Mouse (Mus musculus) embryonic facial prominence, embryonic 12.5 days (tissue): ENCODE measurements around the gene Cacna1c. TPM values are rescaled to one million over a fixed set of nuclear protein-coding genes. Genes with fewer than 3 reads are reported as not detected.

Source experiments
- ATAC-seq: fragments of 200-750 bp; cut with Nextera tagmentation; 2 replicates; pipeline ENCODE4 v1.8.0; 2017; ENCODE audit not compliant: insufficient number of reproducible peaks, insufficient read depth, low FRiP score, low TSS enrichment
- H3K27ac ChIP-seq: fragments of 300-500 bp; sonication (generic); 2 replicates; pipeline ENCODE4 v1.5.1; 2016; ENCODE audit warnings: mild to moderate bottlenecking
- H3K27me3 ChIP-seq: fragments of 300-500 bp; sonication (generic); 2 replicates; pipeline ENCODE4 v1.6.1; 2016; ENCODE audit warnings: mild to moderate bottlenecking, moderate library complexity
- H3K36me3 ChIP-seq: fragments of 300-500 bp; sonication (generic); 2 replicates; pipeline ENCODE4 v1.6.1; 2016; ENCODE audit warnings: mild to moderate bottlenecking
- H3K4me1 ChIP-seq: fragments of 300-500 bp; sonication (generic); 2 replicates; pipeline ENCODE4 v1.6.1; 2016
- H3K4me2 ChIP-seq: fragments of 300-500 bp; sonication (generic); replicated peaks from 2 replicates; pipeline ENCODE4 v1.6.1; 2016; ENCODE audit warnings: mild to moderate bottlenecking, moderate library complexity
- H3K4me3 ChIP-seq: fragments of 300-500 bp; sonication (generic); 2 replicates; pipeline ENCODE4 v1.5.1; 2016; ENCODE audit warnings: mild to moderate bottlenecking
- H3K9ac ChIP-seq: fragments of 300-500 bp; sonication (generic); 2 replicates; pipeline ENCODE4 v1.6.1; 2016; ENCODE audit warnings: mild to moderate bottlenecking, moderate library complexity
- H3K9me3 ChIP-seq: fragments of 300-500 bp; sonication (generic); 2 replicates; pipeline ENCODE4 v1.6.1; 2016; ENCODE audit warnings: mild to moderate bottlenecking, moderate library complexity
- WGBS: fragments of 180-500 bp; shearing (Covaris S2); methylation state at CpG from one replicate; pipeline ENCODE4 v1.1.7; 2016; 5-methylcytosine and 5-hydroxymethylcytosine counted together
- polyA plus RNA-seq: library from polyadenylated mRNA; unstranded; fragments of >200 nt; fragmentation: Nextera tagmentation; extraction: Ambion mirVana; gene quantifications from 2 replicates; pipeline ENCODE4 v1.2.1, GENCODE M21; 2016

Gene Cacna1c
- polyA plus RNA-seq, 1 experiment from 2014 or later, result 10.2 TPM

DNA sequence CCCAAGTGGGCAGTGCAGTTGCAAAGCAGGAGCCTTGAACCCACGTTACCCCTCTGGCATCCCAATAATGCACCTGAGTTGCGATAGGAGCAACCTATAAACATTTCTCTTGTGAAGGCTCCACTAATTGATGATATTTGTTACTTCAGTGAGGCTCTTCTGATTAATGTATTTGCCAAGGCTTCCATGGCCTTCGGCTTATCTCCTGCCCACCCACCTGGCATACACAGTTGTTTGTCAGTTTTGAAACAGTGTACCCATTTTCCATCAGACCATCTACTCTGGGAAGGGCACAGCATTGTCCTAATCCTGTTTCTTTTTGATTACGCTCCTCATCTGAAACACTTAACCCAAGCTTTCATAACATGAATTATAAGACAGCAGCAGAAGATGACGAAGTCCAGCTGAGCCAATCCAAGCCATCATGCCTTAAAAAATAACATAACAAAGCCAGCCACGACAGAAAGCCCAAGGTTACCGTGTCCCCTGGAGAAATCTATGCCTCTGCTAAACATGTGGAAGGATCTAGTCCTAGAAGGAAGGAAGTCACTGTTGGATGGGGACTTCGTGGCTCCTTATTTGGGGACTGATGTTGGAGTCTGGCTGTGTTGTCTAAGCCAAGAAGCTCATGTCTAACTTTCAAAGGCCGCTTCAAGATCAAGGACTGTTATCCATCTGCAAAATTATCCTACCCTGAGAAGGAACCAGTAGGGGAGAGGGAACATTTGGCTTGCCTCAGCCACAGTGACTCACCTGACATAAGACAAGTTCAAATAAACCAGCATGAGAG is 201.8 kb downstream of the Cacna1c start:
- ATAC-seq, result no peak
- H3K9me3 ChIP-seq, result no peaks in the 10 kb centered on the region
- H3K27ac ChIP-seq, result no peak overlapping the region
- 86% methylated on average over 9 of the region's 9 CpGs for WGBS
- H3K4me3 ChIP-seq, result no peak overlapping the region
- no peaks in the 10 kb centered on the region for H3K27me3 ChIP-seq
- H3K9ac ChIP-seq, result no peak overlapping the region
- H3K36me3 ChIP-seq, result no peaks in the 10 kb centered on the region
- no peak overlapping the region for H3K4me2 ChIP-seq
- peaks cover 7% of the 10 kb centered on the region; the same call in 1 of the 2 replicates for H3K4me1 ChIP-seq

GRCm38 (mm10) chr6:118992391-118992790 is 203.8 kb downstream of the Cacna1c start:
- Histone ChIP-seq H3K27me3 (no peaks in the 10 kb centered on the region), H3K4me3 (no peak overlapping the region), H3K27ac (no peak overlapping the region), H3K4me1 (peaks cover 7% of the 10 kb centered on the region; the same call in 1 of the 2 replicates), H3K4me2 (no peak overlapping the region), H3K36me3 (no peaks in the 10 kb centered on the region), H3K9me3 (no peaks in the 10 kb centered on the region), H3K9ac (no peak overlapping the region)
- ATAC-seq, result no peak
- 74% methylated on average over 6 of the region's 6 CpGs for WGBS

- peaks cover 7% of the 10 kb centered on the region; the same call in 1 of the 2 replicates for H3K4me1 ChIP-seq
- H3K4me2 ChIP-seq, result no peak overlapping the region
- H3K27me3 ChIP-seq, result no peaks in the 10 kb centered on the region
- no peak for ATAC-seq
- no peaks in the 10 kb centered on the region for H3K9me3 ChIP-seq
- H3K9ac ChIP-seq, result no peak overlapping the region
- H3K27ac ChIP-seq, result no peak overlapping the region
- WGBS, result 73% methylated on average over 9 of the region's 9 CpGs
- no peaks in the 10 kb centered on the region for H3K36me3 ChIP-seq
- H3K4me3 ChIP-seq, result no peak overlapping the region
These were observed 206.0 kb downstream of the Cacna1c start for GRCm38 (mm10) chr6:118989999-118990776.

GRCm38 (mm10) chr6:118984181-118984901 is 211.9 kb downstream of the Cacna1c start:
- Histone ChIP-seq H3K9me3 (no peaks in the 10 kb centered on the region), H3K9ac (no peak overlapping the region), H3K27ac (peak overlapping the region; percentile 63), H3K27me3 (no peaks in the 10 kb centered on the region), H3K4me1 (peaks cover 28% of the 10 kb centered on the region), H3K4me2 (no peak overlapping the region), H3K4me3 (no peak overlapping the region), H3K36me3 (no peaks in the 10 kb centered on the region)
- ATAC-seq, result peak; percentile 86; the same call in 1 of the 2 replicates
- 35% methylated on average over 11 of the region's 11 CpGs for WGBS

- peaks cover 28% of the 10 kb centered on the region for H3K4me1 ChIP-seq
- peak overlapping the region; percentile 38; the same call in 1 of the 2 replicates for H3K27ac ChIP-seq
- 78% methylated on average over 8 of the region's 8 CpGs for WGBS
- no peak overlapping the region for H3K4me2 ChIP-seq
- H3K9ac ChIP-seq, result no peak overlapping the region
- ATAC-seq, result no peak
- no peaks in the 10 kb centered on the region for H3K27me3 ChIP-seq
- no peaks in the 10 kb centered on the region for H3K9me3 ChIP-seq
- no peak overlapping the region for H3K4me3 ChIP-seq
- no peaks in the 10 kb centered on the region for H3K36me3 ChIP-seq
These were observed 212.7 kb downstream of the Cacna1c start for GRCm38 (mm10) chr6:118983471-118984040.

- 61% methylated on average over 12 of the region's 12 CpGs for WGBS
- Histone ChIP-seq H3K9ac (no peak overlapping the region), H3K4me3 (no peak overlapping the region), H3K27ac (no peak overlapping the region), H3K4me1 (peaks cover 38% of the 10 kb centered on the region), H3K9me3 (no peaks in the 10 kb centered on the region), H3K27me3 (no peaks in the 10 kb centered on the region), H3K4me2 (no peak overlapping the region), H3K36me3 (no peaks in the 10 kb centered on the region)
- no peak for ATAC-seq
These were observed 216.0 kb downstream of the Cacna1c start for GRCm38 (mm10) chr6:118980265-118980664.

DNA sequence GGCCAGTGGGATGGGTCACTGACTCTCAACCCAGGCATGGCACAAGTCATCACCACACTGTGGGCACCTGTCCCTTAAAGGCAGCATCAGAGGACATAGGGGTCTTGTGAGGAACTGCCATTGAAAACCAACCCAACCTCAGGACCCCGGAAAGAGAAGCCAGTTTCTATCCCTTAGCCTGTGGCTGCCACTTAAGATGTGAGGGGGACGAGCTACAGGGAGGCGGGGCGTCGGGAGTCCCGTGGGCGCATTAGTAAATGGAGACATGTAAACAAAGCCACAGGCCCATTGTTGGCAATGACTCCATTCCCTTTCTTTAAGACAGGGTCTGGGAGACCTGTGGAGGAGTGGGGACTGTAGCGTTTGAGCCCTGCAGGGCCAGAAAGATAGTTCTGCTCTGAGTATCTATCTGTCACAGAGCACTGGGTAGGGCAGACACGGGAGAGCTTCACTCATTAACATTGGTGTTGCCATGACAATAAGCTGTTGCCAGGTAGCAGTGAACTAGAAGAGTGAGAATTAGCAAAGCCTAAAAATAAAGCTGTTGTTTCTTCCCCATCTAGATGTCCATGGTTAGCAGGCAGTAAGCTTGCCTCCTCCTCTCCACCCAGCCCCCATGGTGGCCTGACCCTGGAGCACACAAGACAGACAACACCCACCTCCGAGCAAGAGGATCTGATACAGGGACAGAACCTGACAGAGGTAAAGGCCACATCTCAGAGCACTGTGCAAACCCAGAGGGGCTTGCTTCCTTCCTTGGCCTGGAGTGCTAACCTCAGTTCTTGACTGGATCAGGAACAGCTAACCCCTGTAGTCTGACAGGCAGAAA is 218.6 kb downstream of the Cacna1c start:
- Histone ChIP-seq H3K9ac (no peak overlapping the region), H3K36me3 (no peaks in the 10 kb centered on the region), H3K4me1 (peaks cover 18% of the 10 kb centered on the region), H3K27me3 (no peaks in the 10 kb centered on the region), H3K27ac (no peak overlapping the region), H3K9me3 (no peaks in the 10 kb centered on the region), H3K4me2 (no peak overlapping the region), H3K4me3 (no peak overlapping the region)
- WGBS, result 39% methylated on average over 10 of the region's 10 CpGs
- ATAC-seq, result no peak

- no peaks in the 10 kb centered on the region for H3K27me3 ChIP-seq
- no peak overlapping the region for H3K9ac ChIP-seq
- no peaks in the 10 kb centered on the region for H3K9me3 ChIP-seq
- no peak overlapping the region for H3K4me2 ChIP-seq
- H3K27ac ChIP-seq, result no peak overlapping the region
- WGBS, result 91% methylated on average over 14 of the region's 14 CpGs
- peaks cover 17% of the 10 kb centered on the region for H3K4me1 ChIP-seq
- ATAC-seq, result no peak
- H3K4me3 ChIP-seq, result no peak overlapping the region
- H3K36me3 ChIP-seq, result no peaks in the 10 kb centered on the region
These were observed 219.6 kb downstream of the Cacna1c start for GRCm38 (mm10) chr6:118976617-118977016.

- no peak for ATAC-seq
- Histone ChIP-seq H3K9me3 (no peaks in the 10 kb centered on the region), H3K4me1 (no peaks in the 10 kb centered on the region), H3K4me3 (no peak overlapping the region), H3K27ac (no peak overlapping the region), H3K9ac (no peak overlapping the region), H3K4me2 (no peak overlapping the region), H3K27me3 (no peaks in the 10 kb centered on the region), H3K36me3 (no peaks in the 10 kb centered on the region)
- WGBS, result 70% methylated on average over 9 of the region's 10 CpGs
These were observed 224.2 kb downstream of the Cacna1c start for GRCm38 (mm10) chr6:118971844-118972531.

DNA sequence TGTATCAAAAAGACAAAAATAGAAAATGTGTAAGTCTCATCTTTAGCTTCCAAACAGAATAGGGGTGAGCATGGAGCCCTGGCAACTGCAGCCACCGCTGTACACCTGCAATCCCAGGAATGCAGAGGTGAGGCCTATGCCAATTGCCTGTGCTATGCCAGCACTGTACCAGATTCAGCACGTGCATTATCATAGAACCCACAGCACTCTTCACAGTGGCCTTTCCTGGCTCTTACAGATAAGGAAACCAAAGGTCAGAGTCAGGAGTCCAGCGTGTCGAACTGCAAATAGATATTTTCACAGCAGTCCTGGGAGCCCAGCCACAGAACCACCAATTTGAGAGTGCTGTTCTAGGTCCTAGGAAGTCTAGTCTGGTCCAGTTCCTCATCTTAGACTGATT is 227.4 kb downstream of the Cacna1c start:
- Histone ChIP-seq H3K9me3 (no peaks in the 10 kb centered on the region), H3K4me2 (no peak overlapping the region), H3K27ac (no peak overlapping the region), H3K27me3 (no peaks in the 10 kb centered on the region), H3K4me1 (no peaks in the 10 kb centered on the region), H3K4me3 (no peak overlapping the region), H3K9ac (no peak overlapping the region), H3K36me3 (no peaks in the 10 kb centered on the region)
- no peak for ATAC-seq
- 87% methylated on average over 4 of the region's 4 CpGs for WGBS
